Mouse (Mus musculus) liver, embryonic 11.5 days (tissue): ENCODE data around the gene Mrpl43. TPM values are rescaled to one million over a fixed set of nuclear protein-coding genes. Genes with fewer than 3 reads are reported as not detected.

Experiments used
- ATAC-seq: fragments of 200-750 bp; cut with Nextera tagmentation; replicated peaks from 2 replicates; pipeline ENCODE4 v1.8.0; 2017; ENCODE audit warnings: moderate number of reproducible peaks, mild to moderate bottlenecking, moderate TSS enrichment, moderate library complexity; ENCODE audit not compliant: low FRiP score
- DNase-seq: peaks from one replicate; pipeline ENCODE4 v3.0.0-alpha.2; 2017; ENCODE audit warnings: low spot score
- H3K27ac ChIP-seq: fragments of 300-500 bp; sonication (generic); 2 replicates; pipeline ENCODE4 v1.5.1; 2014; ENCODE audit warnings: mild to moderate bottlenecking, low read depth, low read length, control low read depth
- H3K27me3 ChIP-seq: fragments of 300-500 bp; sonication (generic); replicated peaks from 2 replicates; pipeline ENCODE4 v1.6.1; 2014; ENCODE audit warnings: low read length, mixed read lengths; ENCODE audit not compliant: control insufficient read depth, insufficient read depth
- H3K36me3 ChIP-seq: fragments of 300-500 bp; sonication (generic); 2 replicates; pipeline ENCODE4 v1.6.1; 2014; ENCODE audit warnings: mild to moderate bottlenecking, low read length, moderate library complexity, mixed read lengths; ENCODE audit not compliant: control insufficient read depth, insufficient read depth
- H3K4me1 ChIP-seq: fragments of 300-500 bp; sonication (generic); replicated peaks from 2 replicates; pipeline ENCODE4 v1.6.1; 2014; ENCODE audit warnings: low read length, mixed read lengths; ENCODE audit not compliant: control insufficient read depth, insufficient read depth
- H3K4me2 ChIP-seq: fragments of 300-500 bp; sonication (generic); 2 replicates; pipeline ENCODE4 v1.6.1; 2014; ENCODE audit warnings: mild to moderate bottlenecking, control low read depth, moderate library complexity
- H3K4me3 ChIP-seq: fragments of 300-500 bp; sonication (generic); 2 replicates; pipeline ENCODE4 v1.5.1; 2014; ENCODE audit warnings: low read depth, low read length, control low read depth
- H3K9ac ChIP-seq: fragments of 300-500 bp; sonication (generic); 2 replicates; pipeline ENCODE4 v1.6.1; 2014; ENCODE audit warnings: low read depth, low read length, control low read depth
- H3K9me3 ChIP-seq: fragments of 300-500 bp; sonication (generic); 2 replicates; pipeline ENCODE4 v1.6.1; 2016; ENCODE audit warnings: low read length, inconsistent platforms, mixed read lengths; ENCODE audit not compliant: control insufficient read depth
- WGBS: fragments of 180-500 bp; shearing (Covaris S2); extraction: QIAGEN DNeasy Blood & Tissue Kit; methylation state at CpG from one replicate; pipeline ENCODE4 v1.1.7; 2014; 5-methylcytosine and 5-hydroxymethylcytosine counted together
- polyA plus RNA-seq: library from polyadenylated mRNA; unstranded; fragments of >200 nt; fragmentation: Nextera tagmentation; extraction: Ambion mirVana; gene quantifications from 2 replicates; pipeline ENCODE4 v1.2.1, GENCODE M21; 2014

Gene Mrpl43
- 62.2 and 65.3 TPM in 2 replicates for polyA plus RNA-seq

DNA sequence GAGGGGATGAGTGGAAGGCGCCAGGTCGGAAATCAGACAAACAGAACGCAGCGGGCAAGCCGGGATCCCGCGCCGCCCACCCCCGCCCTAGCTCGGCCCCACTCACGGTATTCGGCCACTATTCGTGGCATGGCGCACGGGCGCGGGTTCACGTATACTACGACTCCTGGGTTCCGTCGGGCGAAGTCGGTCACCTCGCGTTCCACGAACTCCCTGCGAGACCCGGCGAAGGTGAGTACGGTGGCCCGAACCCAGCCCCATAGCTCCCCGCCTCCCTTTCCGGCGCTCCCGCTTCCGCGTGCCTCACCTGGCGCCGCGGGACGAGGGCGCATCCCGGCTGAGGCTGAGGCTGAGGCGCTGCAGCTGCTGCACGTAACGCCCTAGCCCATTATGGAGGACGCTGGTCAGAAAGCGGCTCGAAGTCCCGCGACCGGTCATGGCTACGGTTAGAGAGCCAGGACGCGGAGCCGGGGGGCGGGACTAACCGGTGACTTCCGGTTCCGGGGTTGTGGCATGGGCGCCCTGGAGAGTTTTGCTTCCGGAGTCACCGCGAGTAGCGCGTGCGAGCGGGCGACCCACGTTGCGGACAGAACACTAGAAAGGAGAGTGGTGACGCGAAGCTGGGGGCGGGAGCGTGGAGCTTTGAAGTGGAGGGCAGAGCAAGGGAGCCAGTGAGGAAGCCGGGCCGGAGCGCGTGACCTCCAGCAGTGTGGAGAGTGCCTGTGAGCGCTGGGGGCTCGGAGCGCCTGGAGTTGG is at the start of gene Mrpl43:
TSS of gene Mrpl43 (minus strand) at position 486 of the 756 bp plus-strand sequence.
- H3K4me1 ChIP-seq: peaks cover 20% of the 10 kb centered on the region
- no peaks in the 10 kb centered on the region for H3K27me3 ChIP-seq
- peaks cover 37% of the 10 kb centered on the region for H3K36me3 ChIP-seq
- ATAC-seq (peak; percentile 90), DNase-seq (peak; percentile 97)
- under 1% methylated on average over 82 of the region's 82 CpGs for WGBS
- peak within 1 kb of the TSS; percentile 63 for H3K27ac ChIP-seq
- peak within 1 kb of the TSS; percentile 96 for H3K4me3 ChIP-seq
- peak within 1 kb of the TSS; percentile 82 for H3K9ac ChIP-seq
- no peaks in the 10 kb centered on the region for H3K9me3 ChIP-seq
- H3K4me2 ChIP-seq: peak within 1 kb of the TSS; percentile 87

DNA sequence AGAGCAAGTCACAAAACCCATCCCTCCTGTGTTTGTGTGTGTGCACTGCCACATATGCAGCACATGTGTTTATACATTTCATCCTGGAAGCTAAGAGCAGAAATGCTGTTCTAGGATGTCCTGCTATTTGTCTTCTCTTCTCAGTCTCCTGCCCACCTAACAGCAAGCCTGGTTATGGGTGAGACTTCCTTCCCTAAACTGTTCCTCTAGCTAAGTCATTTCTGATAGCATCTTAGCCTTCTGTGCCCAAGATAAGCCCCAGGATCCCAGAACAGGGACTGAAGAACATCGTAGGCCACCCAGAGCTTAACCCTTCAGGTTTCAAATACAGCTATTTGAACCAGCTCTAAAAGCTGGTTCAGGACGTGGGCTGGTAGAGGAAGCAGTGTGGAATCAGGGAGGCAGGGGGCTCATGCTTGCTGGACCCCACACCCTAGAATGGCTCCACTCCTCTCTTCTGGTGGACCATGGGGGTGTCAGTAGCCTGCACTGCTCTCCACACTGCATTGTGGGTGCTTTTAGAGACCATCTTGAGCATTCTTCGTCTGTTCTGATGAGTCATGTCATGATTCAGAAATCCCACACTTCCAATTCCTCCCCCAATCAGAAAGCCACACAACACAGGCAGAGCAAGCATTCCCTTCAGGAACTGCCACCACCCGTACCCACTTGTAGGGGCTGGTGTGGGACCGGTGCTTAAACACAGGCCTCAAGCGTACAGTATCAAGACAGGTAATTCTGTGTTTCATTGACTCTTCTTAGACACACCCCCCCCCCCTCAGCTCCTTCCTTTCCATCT is 48.8 kb upstream of the Mrpl43 start:
- Histone ChIP-seq H3K9ac (no peak overlapping the region), H3K27ac (no peak overlapping the region)

DNA sequence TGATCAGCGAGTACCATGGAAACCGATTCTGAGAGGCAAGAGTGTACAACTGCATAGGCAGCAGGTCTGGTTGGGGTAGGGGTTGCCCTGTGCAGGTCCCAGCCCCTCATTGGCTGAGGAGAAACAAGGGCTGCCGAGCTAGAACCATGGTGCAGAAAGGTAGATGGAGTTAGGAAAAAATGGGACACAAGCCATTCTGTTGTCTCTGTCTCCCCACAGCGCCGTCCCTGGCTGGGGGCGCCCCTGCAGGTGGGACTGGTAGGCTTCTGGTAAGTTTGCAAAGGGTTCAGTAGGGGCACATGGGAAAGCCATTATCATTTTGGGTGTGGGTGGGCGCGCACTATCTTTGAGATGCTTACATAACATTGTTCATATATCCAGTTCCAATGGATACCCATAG is 47.2 kb upstream of the Mrpl43 start:
- H3K4me2 ChIP-seq: no peak overlapping the region
- 82% methylated on average over 8 of the region's 8 CpGs for WGBS

More for the DNA sequence above, 48.8 kb upstream of the Mrpl43 start:
- Histone ChIP-seq H3K4me1 (peaks cover 20% of the 10 kb centered on the region), H3K9me3 (no peaks in the 10 kb centered on the region), H3K4me2 (no peak overlapping the region), H3K36me3 (no peaks in the 10 kb centered on the region), H3K4me3 (no peak overlapping the region), H3K27me3 (0 out of 2 replicates have a peak, but pooled peaks cover 2% of the 10 kb centered on the region)
- WGBS: 61% methylated on average over 6 of the region's 6 CpGs
- ATAC-seq (no peak), DNase-seq (no peak)

DNA sequence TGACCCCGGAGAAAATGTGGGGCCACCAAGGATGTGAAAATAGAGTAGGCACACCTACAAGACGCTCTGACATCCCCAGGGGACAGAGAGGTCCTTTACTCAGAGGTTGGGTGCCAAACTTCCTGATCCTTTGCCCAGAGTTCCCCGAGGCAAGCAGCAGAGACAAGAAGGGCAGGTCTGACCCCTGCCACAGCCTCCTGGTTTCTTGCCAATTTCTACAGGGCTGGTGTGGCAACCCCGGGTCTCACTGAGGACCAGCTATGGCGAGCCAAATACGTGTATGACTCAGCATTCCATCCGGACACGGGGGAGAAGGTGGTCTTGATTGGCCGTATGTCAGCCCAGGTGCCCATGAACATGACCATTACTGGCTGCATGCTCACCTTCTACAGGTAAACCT is 43.3 kb upstream of the Mrpl43 start:
- ATAC-seq (no peak), DNase-seq (no peak)
- Histone ChIP-seq H3K27ac (no peak overlapping the region), H3K36me3 (no peaks in the 10 kb centered on the region), H3K4me1 (peaks cover 20% of the 10 kb centered on the region), H3K9ac (no peak overlapping the region), H3K4me2 (no peak overlapping the region), H3K9me3 (no peaks in the 10 kb centered on the region), H3K27me3 (peaks cover 36% of the 10 kb centered on the region), H3K4me3 (no peak overlapping the region)
- WGBS: 75% methylated on average over 9 of the region's 9 CpGs

More for the DNA sequence above, 47.2 kb upstream of the Mrpl43 start:
- no peak for ATAC-seq
- Histone ChIP-seq H3K4me1 (peaks cover 14% of the 10 kb centered on the region), H3K9me3 (no peaks in the 10 kb centered on the region), H3K4me3 (no peak overlapping the region), H3K36me3 (no peaks in the 10 kb centered on the region), H3K27ac (no peak overlapping the region), H3K27me3 (peaks cover 7% of the 10 kb centered on the region; the same call in 1 of the 2 replicates), H3K9ac (no peak overlapping the region)
- DNase-seq: no peak

DNA sequence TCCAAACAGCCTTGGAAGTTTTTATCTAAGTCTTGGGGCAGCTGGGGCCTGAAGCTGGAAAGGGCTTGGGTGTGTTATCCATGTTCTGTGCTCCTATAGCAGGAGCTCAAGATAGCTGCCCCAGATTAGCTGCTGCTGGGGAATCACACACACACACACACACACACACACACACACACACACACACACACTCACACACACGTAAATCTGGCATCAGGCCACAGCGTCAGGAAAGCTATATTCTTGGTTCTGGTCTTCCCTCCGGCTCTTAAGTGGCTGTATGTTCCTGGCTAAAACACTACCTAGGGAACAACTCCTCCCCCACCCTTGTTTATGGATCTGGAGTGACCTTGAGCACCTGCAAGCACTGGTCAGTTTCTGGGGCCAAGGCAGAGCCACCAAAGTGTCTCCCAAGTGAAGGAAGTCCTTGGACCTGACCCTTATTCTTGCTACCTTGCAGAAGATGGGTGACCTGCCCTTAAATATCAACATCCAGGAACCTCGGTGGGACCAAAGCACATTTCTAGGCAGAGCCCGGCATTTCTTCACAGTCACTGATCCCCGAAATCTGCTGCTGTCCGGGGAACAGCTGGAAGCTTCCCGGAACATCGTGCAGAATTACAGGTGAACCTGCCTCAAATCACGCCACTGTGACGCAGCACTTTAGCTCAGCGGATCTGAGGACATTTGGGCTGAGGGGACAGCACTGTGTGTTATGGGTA is 42.6 kb upstream of the Mrpl43 start:
- Histone ChIP-seq H3K4me3 (no peak overlapping the region; the same call in 1 of the 2 replicates), H3K36me3 (no peaks in the 10 kb centered on the region), H3K9ac (no peak overlapping the region), H3K4me2 (peak overlapping the region; percentile 93), H3K27me3 (peaks cover 40% of the 10 kb centered on the region), H3K9me3 (no peaks in the 10 kb centered on the region), H3K27ac (no peak overlapping the region; the same call in 1 of the 2 replicates), H3K4me1 (peaks cover 20% of the 10 kb centered on the region)
- ATAC-seq: no peak
- 79% methylated on average over 12 of the region's 12 CpGs for WGBS
- no peak for DNase-seq

DNA sequence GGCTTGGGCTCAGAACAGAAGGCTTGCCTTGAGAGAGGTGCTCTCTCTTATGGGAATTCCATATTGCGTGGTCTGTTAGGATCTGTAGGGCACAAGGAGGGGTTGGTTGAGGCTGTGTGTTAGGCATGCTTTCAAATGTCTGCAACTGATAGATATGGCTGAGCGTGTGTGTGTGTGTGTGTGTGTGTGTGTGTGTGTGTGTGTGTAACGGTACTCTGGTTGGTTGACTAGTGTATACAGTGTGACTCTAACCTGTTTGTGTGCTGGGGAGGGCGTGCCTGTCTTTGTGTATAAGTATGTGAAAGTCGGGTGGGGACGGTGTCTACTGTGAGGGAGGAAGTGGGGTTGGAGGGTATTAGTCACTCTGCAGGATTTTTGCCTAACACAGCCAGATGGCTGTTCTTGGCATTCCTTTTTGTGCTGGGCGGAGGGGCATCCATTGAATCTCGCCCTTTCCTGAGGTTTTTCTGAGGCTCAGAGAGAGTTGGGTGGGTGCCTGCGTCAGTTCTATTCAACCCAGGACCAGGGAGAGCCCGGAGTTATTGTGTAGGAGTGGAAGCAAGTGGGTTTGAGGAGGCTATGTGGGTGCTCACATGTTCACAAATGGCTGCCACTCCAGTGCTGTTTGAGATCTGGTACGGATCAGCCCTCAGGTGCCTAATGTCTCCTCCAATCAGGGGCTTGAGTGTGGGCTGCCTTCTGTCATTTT is 41.8 kb upstream of the Mrpl43 start:
- H3K9me3 ChIP-seq: no peaks in the 10 kb centered on the region
- DNase-seq (no peak), ATAC-seq (peak; percentile 79)
- H3K4me3 ChIP-seq: peak overlapping the region; percentile 56
- H3K27me3 ChIP-seq: peaks cover 43% of the 10 kb centered on the region
- peak overlapping the region; percentile 93 for H3K4me2 ChIP-seq
- H3K36me3 ChIP-seq: no peaks in the 10 kb centered on the region
- peaks cover 20% of the 10 kb centered on the region for H3K4me1 ChIP-seq
- whole genome bisulfite sequencing: 35% methylated on average over 11 of the region's 11 CpGs
- peak overlapping the region; percentile 64 for H3K9ac ChIP-seq
- H3K27ac ChIP-seq: peak overlapping the region; percentile 75

DNA sequence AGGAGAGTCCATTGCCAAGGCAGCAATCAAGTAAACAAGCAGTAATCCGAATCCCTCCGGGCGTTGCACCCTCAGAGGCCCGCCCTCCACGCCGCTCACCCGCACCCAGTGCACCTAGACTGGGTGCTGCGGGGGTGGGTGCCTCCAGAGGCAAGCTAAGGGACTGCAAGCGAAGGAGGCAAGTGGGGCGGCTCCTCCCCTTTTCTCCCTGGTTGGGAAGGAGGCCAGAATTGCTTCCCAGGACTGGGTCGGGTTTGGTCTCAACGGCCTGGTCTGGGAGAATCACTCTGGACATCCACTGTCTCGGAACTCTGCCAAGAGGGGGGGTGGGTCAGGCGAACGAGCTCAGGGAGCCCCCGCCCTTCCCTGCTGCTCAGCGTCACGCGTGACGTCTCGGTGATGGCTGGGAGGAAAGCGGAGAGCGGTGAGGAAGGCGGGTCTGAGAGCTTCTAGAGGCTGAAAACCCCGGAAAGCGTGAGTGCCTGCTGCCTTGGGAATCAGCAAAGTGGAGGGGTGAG is 41.2 kb upstream of the Mrpl43 start, which contains the start of gene Sfxn3:
TSS of gene Sfxn3 (plus strand) at position 87 of the 518 bp plus-strand sequence.
- H3K36me3 ChIP-seq: no peaks in the 10 kb centered on the region
- no peaks in the 10 kb centered on the region for H3K9me3 ChIP-seq
- H3K4me3 ChIP-seq: peak within 1 kb of the TSS; percentile 56
- 2% methylated on average over 26 of the region's 26 CpGs for WGBS
- ATAC-seq (peak; percentile 84), DNase-seq (peak; percentile 79)
- peak within 1 kb of the TSS; percentile 64 for H3K9ac ChIP-seq
- peaks cover 20% of the 10 kb centered on the region for H3K4me1 ChIP-seq
- H3K27ac ChIP-seq: peak within 1 kb of the TSS; percentile 75
- H3K27me3 ChIP-seq: peaks cover 43% of the 10 kb centered on the region
- H3K4me2 ChIP-seq: peak within 1 kb of the TSS; percentile 93
